Mouse (Mus musculus): ENCODE data around the gene Tulp3. TPM values are rescaled to one million over a fixed set of nuclear protein-coding genes. Genes with fewer than 3 reads are reported as not detected.

Gene Tulp3
- total and polyA plus RNA-seq, 3 experiments, result 3.7 to 13.1 (median 5.5) TPM

GRCm38 (mm10) chr6:128318317-128318716 is 37.3 kb downstream of the Tulp3 start:
- peak; percentile 81 for DNase-seq (ENCODE audit: extremely low read depth)
- Histone ChIP-seq H3K27me3 (replicated peaks) (no peaks in the 10 kb centered on the region), H3K79me2 (replicated peaks; ENCODE audit: control insufficient read depth, extremely low read depth, insufficient read depth, poor library complexity, severe bottlenecking) (no peaks in the 10 kb centered on the region)

GRCm38 (mm10) chr6:128315597-128315996 is 40.1 kb downstream of the Tulp3 start:
- dilution Hi-C loops (cut with MboI; ENCODE audit: extremely low pct_ligation_motif_present, extremely low pct_unique_long_range_greater_than_20kb, low sequenced_read_pairs), result no loop called here
- H3K4me1 ChIP-seq (ENCODE audit: control insufficient read depth in 1 of 2, insufficient read depth in 2 of 2), result no peaks in the 10 kb centered on the region
- peak; percentile 61 for TF ChIP-seq BHLHE40 (IDR thresholded peaks at IDR 0.05; ENCODE audit: low read depth, low read length)
- no peak for TF ChIP-seq ETS1 (conservative IDR thresholded peaks at IDR 0.05; ENCODE audit: low read depth, low read length)
- no peak overlapping the region for H3K4me3 ChIP-seq (replicated peaks in 1 of 3; ENCODE audit: low read depth in 2 of 3, low read length in 2 of 3, poor library complexity in 1 of 3)
- no peaks in the 10 kb centered on the region for H3K79me2 ChIP-seq (replicated peaks; ENCODE audit: control insufficient read depth, extremely low read depth, insufficient read depth, poor library complexity, severe bottlenecking)
- H3K27ac ChIP-seq (ENCODE audit: insufficient read depth, low read depth), result no peak overlapping the region
- H3K9ac ChIP-seq (ENCODE audit: insufficient read depth, low read depth), result no peak overlapping the region
- no peak for DNase-seq (ENCODE audit: extremely low read depth)
- in situ Hi-C loops (cut with MboI; ENCODE audit: low pct_ligation_motif_present, low pct_unique_long_range_greater_than_20kb, low sequenced_read_pairs), result no loop called here
- H3K9me3 ChIP-seq (replicated peaks; ENCODE audit: low read length), result no peaks in the 10 kb centered on the region
- H3K36me3 ChIP-seq (replicated peaks in 1 of 2; ENCODE audit: control insufficient read depth in 1 of 2, insufficient read depth in 1 of 2, low read length in 1 of 2), result no peaks in the 10 kb centered on the region
- H3K4me2 ChIP-seq (ENCODE audit: insufficient read depth, low read depth, poor library complexity, severe bottlenecking), result no peak overlapping the region
- no peaks in the 10 kb centered on the region for H3K27me3 ChIP-seq (replicated peaks)

More at GRCm38 (mm10) chr6:128318317-128318716, 37.3 kb downstream of the Tulp3 start:
- no peak overlapping the region for H3K4me3 ChIP-seq (replicated peaks in 1 of 3; ENCODE audit: low read depth in 2 of 3, low read length in 2 of 3, poor library complexity in 1 of 3)
- H3K9me3 ChIP-seq (replicated peaks; ENCODE audit: low read length), result no peaks in the 10 kb centered on the region
- H3K4me2 ChIP-seq (ENCODE audit: insufficient read depth, low read depth, poor library complexity, severe bottlenecking), result no peak overlapping the region
- H3K27ac ChIP-seq (ENCODE audit: insufficient read depth, low read depth), result no peak overlapping the region
- TF ChIP-seq CTCF (conservative IDR thresholded peaks at IDR 0.05 in 1 of 2, IDR thresholded peaks at IDR 0.05 in 1 of 2; ENCODE audit: low read depth in 2 of 2, low read length in 2 of 2), result peak; percentile 50 to 82
- peak; percentile 81 for TF ChIP-seq SMC3 (IDR thresholded peaks at IDR 0.05; ENCODE audit: low read depth, low read length)
- peak; percentile 64 for TF ChIP-seq RAD21 (IDR thresholded peaks at IDR 0.05; ENCODE audit: low read depth, low read length)
- no peak for TF ChIP-seq TCF12 (IDR thresholded peaks at IDR 0.05; ENCODE audit: low read depth, low read length)
- dilution Hi-C loops (cut with MboI; ENCODE audit: extremely low pct_ligation_motif_present, extremely low pct_unique_long_range_greater_than_20kb, low sequenced_read_pairs) (no loop called here), in situ Hi-C loops (cut with MboI; ENCODE audit: low pct_ligation_motif_present, low pct_unique_long_range_greater_than_20kb, low sequenced_read_pairs) (no loop called here)
- no peaks in the 10 kb centered on the region for H3K4me1 ChIP-seq (ENCODE audit: control insufficient read depth in 1 of 2, insufficient read depth in 2 of 2)
- peaks cover 8 to 23% of the 10 kb centered on the region in 2 experiments for H3K36me3 ChIP-seq (replicated peaks in 1 of 2; ENCODE audit: control insufficient read depth in 1 of 2, insufficient read depth in 1 of 2, low read length in 1 of 2)
- no peak overlapping the region for H3K9ac ChIP-seq (ENCODE audit: insufficient read depth, low read depth)

- no peak for DNase-seq (ENCODE audit: extremely low read depth)
- H3K4me3 ChIP-seq (replicated peaks in 1 of 3; ENCODE audit: low read depth in 2 of 3, low read length in 2 of 3, poor library complexity in 1 of 3), result no peak overlapping the region
Observed at GRCm38 (mm10) chr6:128314796-128315195, 40.9 kb downstream of the Tulp3 start.

More at GRCm38 (mm10) chr6:128314796-128315195, 40.9 kb downstream of the Tulp3 start:
- H3K36me3 ChIP-seq (replicated peaks in 1 of 2; ENCODE audit: control insufficient read depth in 1 of 2, insufficient read depth in 1 of 2, low read length in 1 of 2), result no peaks in the 10 kb centered on the region
- in situ Hi-C loops (cut with MboI; ENCODE audit: low pct_ligation_motif_present, low pct_unique_long_range_greater_than_20kb, low sequenced_read_pairs), result no loop called here
- H3K27ac ChIP-seq (ENCODE audit: insufficient read depth, low read depth), result no peak overlapping the region
- H3K27me3 ChIP-seq (replicated peaks), result no peaks in the 10 kb centered on the region
- H3K9ac ChIP-seq (ENCODE audit: insufficient read depth, low read depth), result no peak overlapping the region
- no peaks in the 10 kb centered on the region for H3K9me3 ChIP-seq (replicated peaks; ENCODE audit: low read length)
- no peak overlapping the region; the same call in 1 of the 2 replicates for H3K4me2 ChIP-seq (ENCODE audit: insufficient read depth, low read depth, poor library complexity, severe bottlenecking)
- H3K79me2 ChIP-seq (replicated peaks; ENCODE audit: control insufficient read depth, extremely low read depth, insufficient read depth, poor library complexity, severe bottlenecking), result no peaks in the 10 kb centered on the region
- dilution Hi-C loops (cut with MboI; ENCODE audit: extremely low pct_ligation_motif_present, extremely low pct_unique_long_range_greater_than_20kb, low sequenced_read_pairs), result no loop called here
- no peaks in the 10 kb centered on the region for H3K4me1 ChIP-seq (ENCODE audit: control insufficient read depth in 1 of 2, insufficient read depth in 2 of 2)
- TF ChIP-seq RAD21 (IDR thresholded peaks at IDR 0.05; ENCODE audit: low read depth, low read length) (no peak), ZC3H11A (IDR thresholded peaks at IDR 0.05; ENCODE audit: low read depth, low read length) (no peak), TCF12 (IDR thresholded peaks at IDR 0.05; ENCODE audit: low read depth, low read length) (no peak), GABPA (IDR thresholded peaks at IDR 0.05; ENCODE audit: insufficient replicate concordance, low read depth, low read length) (no peak), PAX5 (IDR thresholded peaks at IDR 0.05; ENCODE audit: low read length) (no peak), HCFC1 (IDR thresholded peaks at IDR 0.05; ENCODE audit: low read depth, low read length) (no peak), SIN3A (IDR thresholded peaks at IDR 0.05; ENCODE audit: low read length) (no peak), MEF2A (IDR thresholded peaks at IDR 0.05; ENCODE audit: borderline replicate concordance, low read depth, low read length) (no peak), JUND (conservative IDR thresholded peaks at IDR 0.05; ENCODE audit: low read depth, low read length) (no peak), CHD1 (IDR thresholded peaks at IDR 0.05; ENCODE audit: low read depth, low read length) (no peak), BHLHE40 (IDR thresholded peaks at IDR 0.05; ENCODE audit: low read depth, low read length) (no peak), USF2 (conservative IDR thresholded peaks at IDR 0.05; ENCODE audit: low read depth, low read length) (no peak), TBP (conservative IDR thresholded peaks at IDR 0.05; ENCODE audit: low read depth, low read length) (no peak), NRF1 (IDR thresholded peaks at IDR 0.05; ENCODE audit: low read depth, low read length) (no peak), CTCF (conservative IDR thresholded peaks at IDR 0.05 in 1 of 2, IDR thresholded peaks at IDR 0.05 in 1 of 2; ENCODE audit: low read depth in 2 of 2, low read length in 2 of 2) (no peak), KAT2A (IDR thresholded peaks at IDR 0.05; ENCODE audit: insufficient replicate concordance, low read length) (no peak), E2F4 (IDR thresholded peaks at IDR 0.05; ENCODE audit: insufficient replicate concordance, low read depth, low read length) (no peak), UBTF (IDR thresholded peaks at IDR 0.05; ENCODE audit: low read depth, low read length) (no peak), POLR2AphosphoS2 (IDR thresholded peaks at IDR 0.05; ENCODE audit: low read depth, low read length) (no peak), USF1 (IDR thresholded peaks at IDR 0.05; ENCODE audit: low read depth, low read length) (no peak)
